Mouse (Mus musculus): Measurements from ENCODE around the gene 1700028J19Rik. TPM values are rescaled to one million over a fixed set of nuclear protein-coding genes. Genes with fewer than 3 reads are reported as not detected.
"Not testable (repeated sequence)": the region's sequence is repeated elsewhere in the genome, so short reads cannot be mapped to it uniquely, and the experiment has no call there.

The 1700028J19Rik gene
- polyA plus RNA-seq, 1 experiment from 2014 or later, result 1.1 TPM

GRCm38 (mm10) chr7:44240712-44241111 is 5.8 kb downstream of the 1700028J19Rik start:
- ATAC-seq (ENCODE audit: low read depth), result peak; percentile 65; the same call in 1 of the 2 replicates
- Histone ChIP-seq H3K9me3 (replicated peaks; ENCODE audit: control insufficient read depth, low read length) (no peaks in the 10 kb centered on the region), H3K4me1 (ENCODE audit: control insufficient read depth, low read depth, low read length) (peaks cover 6% of the 10 kb centered on the region), H3K9ac (ENCODE audit: low read depth, low read length) (no peak overlapping the region), H3K36me3 (ENCODE audit: control insufficient read depth, insufficient read depth) (no peaks in the 10 kb centered on the region), H3K4me2 (ENCODE audit: low read depth, low read length) (no peak overlapping the region), H3K27me3 (ENCODE audit: control insufficient read depth, insufficient read depth, low read depth, low read length) (no peaks in the 10 kb centered on the region), H3K27ac (ENCODE audit: low read length) (no peak overlapping the region), H3K4me3 (ENCODE audit: low read depth, low read length) (no peak overlapping the region)
- 29% methylated on average over 1 of the region's 1 CpGs for WGBS (ENCODE audit: insufficient replicate concordance)

DNA sequence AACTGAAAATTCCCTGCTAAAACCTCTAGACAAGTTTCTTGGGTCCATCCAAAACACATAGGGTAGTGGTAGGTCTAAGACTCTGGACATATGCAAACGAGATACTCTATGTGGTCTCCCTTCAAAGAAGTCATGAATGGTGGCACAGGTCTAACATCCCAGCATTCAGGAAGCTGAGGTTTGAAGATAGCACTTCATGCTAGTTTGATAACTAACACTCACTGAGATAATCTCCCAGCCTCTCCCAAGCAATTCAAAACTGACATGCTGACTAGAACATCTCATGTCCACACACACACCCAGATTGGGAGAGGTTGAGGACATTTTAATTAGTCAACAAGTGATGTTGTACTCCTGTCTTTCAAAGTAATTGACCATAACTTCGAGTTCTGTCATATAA is 6.6 kb downstream of the 1700028J19Rik start:
- no peaks in the 10 kb centered on the region for H3K27me3 ChIP-seq (ENCODE audit: control insufficient read depth, insufficient read depth, low read depth, low read length)
- no peak overlapping the region for H3K27ac ChIP-seq (ENCODE audit: low read length)
- H3K4me1 ChIP-seq (ENCODE audit: control insufficient read depth, low read depth, low read length), result no peaks in the 10 kb centered on the region
- H3K4me3 ChIP-seq (ENCODE audit: low read depth, low read length), result no peak overlapping the region
- no peaks in the 10 kb centered on the region for H3K9me3 ChIP-seq (replicated peaks; ENCODE audit: control insufficient read depth, low read length)
- 20% methylated on average over 2 of the region's 2 CpGs for whole genome bisulfite sequencing (ENCODE audit: insufficient replicate concordance)
- ATAC-seq (ENCODE audit: low read depth), result no peak
- no peak overlapping the region for H3K9ac ChIP-seq (ENCODE audit: low read depth, low read length)
- H3K36me3 ChIP-seq (ENCODE audit: control insufficient read depth, insufficient read depth), result no peaks in the 10 kb centered on the region
- H3K4me2 ChIP-seq (ENCODE audit: low read depth, low read length), result no peak overlapping the region

DNA sequence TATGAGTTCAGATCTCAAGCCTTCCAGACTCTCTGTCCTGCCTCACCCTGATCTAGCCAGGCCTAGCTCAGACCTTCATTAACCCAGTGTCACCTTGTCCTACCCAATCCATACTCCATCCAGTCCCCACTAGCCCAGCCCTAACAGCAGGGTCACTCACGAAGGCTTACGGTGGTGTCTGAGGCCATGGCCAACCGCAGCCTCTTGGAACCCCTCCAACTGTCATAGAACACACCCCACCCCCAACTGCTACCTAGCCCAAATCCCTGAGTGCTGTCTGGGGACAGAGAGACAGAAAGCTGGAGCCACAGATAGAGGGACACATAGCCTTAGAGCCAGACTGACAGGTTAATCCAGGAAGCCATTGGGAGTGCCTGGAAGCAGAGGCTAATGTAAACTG is 10.6 kb downstream of the 1700028J19Rik start, which contains the start of gene Gm36864:
Gm36864 (plus strand) TSS at position 269 of the 400 bp plus-strand sequence.
- H3K4me3 ChIP-seq (ENCODE audit: low read depth, low read length), result no peak within 1 kb of the TSS
- no peaks in the 10 kb centered on the region for H3K36me3 ChIP-seq (ENCODE audit: control insufficient read depth, insufficient read depth)
- no peak within 1 kb of the TSS for H3K4me2 ChIP-seq (ENCODE audit: low read depth, low read length)
- no peaks in the 10 kb centered on the region for H3K4me1 ChIP-seq (ENCODE audit: control insufficient read depth, low read depth, low read length)
- H3K9ac ChIP-seq (ENCODE audit: low read depth, low read length), result no peak within 1 kb of the TSS
- H3K9me3 ChIP-seq (replicated peaks; ENCODE audit: control insufficient read depth, low read length), result no peaks in the 10 kb centered on the region
- no peaks in the 10 kb centered on the region for H3K27me3 ChIP-seq (ENCODE audit: control insufficient read depth, insufficient read depth, low read depth, low read length)
- WGBS (ENCODE audit: insufficient replicate concordance), result 63% methylated on average over 3 of the region's 3 CpGs
- H3K27ac ChIP-seq (ENCODE audit: low read length), result no peak within 1 kb of the TSS
- no peak for ATAC-seq (ENCODE audit: low read depth)

DNA sequence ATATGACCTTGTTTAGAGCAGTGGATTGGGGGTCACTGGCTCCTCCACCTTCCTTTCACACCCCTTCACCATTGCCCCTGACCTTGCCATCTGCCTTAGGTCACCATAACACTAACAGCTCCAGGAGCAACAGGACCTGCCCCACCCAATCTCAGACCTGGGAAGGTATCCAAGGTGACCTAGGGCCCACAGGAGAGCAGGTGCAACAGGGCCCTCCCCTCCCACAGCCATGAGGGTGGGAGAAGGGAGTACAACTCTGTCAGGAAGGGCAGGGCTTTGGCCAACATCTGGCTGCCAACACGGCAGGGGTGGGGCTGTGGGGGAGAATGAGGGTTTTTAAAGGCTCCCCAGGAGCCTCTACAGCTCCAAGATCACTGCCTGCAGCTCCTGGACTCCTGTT is 21.4 kb downstream of the 1700028J19Rik start, which contains the start of gene Klk1:
Klk1 (plus strand) TSS at position 285 of the 400 bp plus-strand sequence.
- Histone ChIP-seq H3K9me3 (replicated peaks; ENCODE audit: control insufficient read depth, low read length) (no peaks in the 10 kb centered on the region), H3K27me3 (ENCODE audit: control insufficient read depth, insufficient read depth, low read depth, low read length) (no peaks in the 10 kb centered on the region), H3K27ac (ENCODE audit: low read length) (no peak within 1 kb of the TSS), H3K4me3 (ENCODE audit: low read depth, low read length) (no peak within 1 kb of the TSS), H3K9ac (ENCODE audit: low read depth, low read length) (no peak within 1 kb of the TSS), H3K4me2 (ENCODE audit: low read depth, low read length) (no peak within 1 kb of the TSS), H3K4me1 (ENCODE audit: control insufficient read depth, low read depth, low read length) (no peaks in the 10 kb centered on the region), H3K36me3 (ENCODE audit: control insufficient read depth, insufficient read depth) (no peaks in the 10 kb centered on the region)
- no peak for ATAC-seq (ENCODE audit: low read depth)
- 26% methylated on average over 1 of the region's 1 CpGs for WGBS (ENCODE audit: insufficient replicate concordance)

DNA sequence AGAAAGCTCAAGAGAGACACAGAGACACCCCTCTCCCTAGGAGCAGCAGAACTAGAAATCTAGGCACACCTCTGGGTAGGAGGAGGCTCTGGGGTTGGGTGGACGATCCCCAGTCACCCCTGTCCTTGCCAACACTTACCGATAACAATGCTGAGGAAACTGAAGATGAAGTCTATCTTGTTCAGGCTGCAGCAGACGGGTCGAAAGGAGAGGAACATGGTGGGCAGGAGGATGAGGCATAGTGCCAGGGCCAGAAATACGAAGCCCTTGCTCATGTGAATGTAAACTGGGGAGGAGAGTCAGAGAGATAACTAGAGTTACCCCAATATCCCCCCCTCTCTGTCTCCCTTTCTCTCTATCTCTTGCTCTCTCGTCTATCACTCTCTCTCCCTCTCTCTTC is 24.2 kb downstream of the 1700028J19Rik start:
- 58% methylated on average over 6 of the region's 6 CpGs for WGBS (ENCODE audit: insufficient replicate concordance)
- not testable (repeated sequence) for H3K4me3 ChIP-seq (ENCODE audit: low read depth, low read length); ATAC-seq (ENCODE audit: low read depth)

DNA sequence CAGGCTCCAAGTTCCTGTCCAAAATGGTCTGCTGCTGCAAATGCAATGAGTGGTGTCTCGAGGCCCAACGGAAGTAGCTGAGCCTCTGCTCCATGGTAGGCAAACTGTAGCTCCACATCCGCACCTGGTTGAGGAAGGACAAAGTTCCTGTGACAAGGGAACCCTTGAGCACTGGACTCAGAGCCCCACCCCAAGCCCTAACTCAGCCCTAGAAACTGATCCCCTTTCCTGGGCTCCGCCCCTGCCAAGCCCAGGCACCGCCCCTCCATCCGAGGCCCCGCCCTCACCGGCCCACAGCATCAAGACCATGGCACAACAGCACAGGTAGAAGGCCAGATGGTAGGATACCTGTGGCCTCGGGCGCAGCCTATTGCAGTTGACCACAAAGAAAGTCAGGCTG is 24.9 kb downstream of the 1700028J19Rik start:
- not testable (repeated sequence) for H3K27me3 ChIP-seq (ENCODE audit: control insufficient read depth, insufficient read depth, low read depth, low read length); H3K4me3 ChIP-seq (ENCODE audit: low read depth, low read length); H3K27ac ChIP-seq (ENCODE audit: low read length); H3K4me1 ChIP-seq (ENCODE audit: control insufficient read depth, low read depth, low read length); H3K9me3 ChIP-seq (replicated peaks; ENCODE audit: control insufficient read depth, low read length); H3K36me3 ChIP-seq (ENCODE audit: control insufficient read depth, insufficient read depth); ATAC-seq (ENCODE audit: low read depth); H3K9ac ChIP-seq (ENCODE audit: low read depth, low read length); H3K4me2 ChIP-seq (ENCODE audit: low read depth, low read length)
- 43% methylated on average over 8 of the region's 10 CpGs for WGBS (ENCODE audit: insufficient replicate concordance)

More for the DNA sequence above, 24.2 kb downstream of the 1700028J19Rik start:
- not testable (repeated sequence) for H3K27ac ChIP-seq (ENCODE audit: low read length); H3K4me1 ChIP-seq (ENCODE audit: control insufficient read depth, low read depth, low read length); H3K9ac ChIP-seq (ENCODE audit: low read depth, low read length); H3K27me3 ChIP-seq (ENCODE audit: control insufficient read depth, insufficient read depth, low read depth, low read length); H3K4me2 ChIP-seq (ENCODE audit: low read depth, low read length); H3K9me3 ChIP-seq (replicated peaks; ENCODE audit: control insufficient read depth, low read length); H3K36me3 ChIP-seq (ENCODE audit: control insufficient read depth, insufficient read depth)

- 37% methylated on average over 1 of the region's 1 CpGs for WGBS (ENCODE audit: insufficient replicate concordance)
- no peak within 1 kb of the TSS for H3K9ac ChIP-seq (ENCODE audit: low read depth, low read length)
- no peak within 1 kb of the TSS for H3K4me2 ChIP-seq (ENCODE audit: low read depth, low read length)
- no peak for ATAC-seq (ENCODE audit: low read depth)
- no peaks in the 10 kb centered on the region for H3K4me1 ChIP-seq (ENCODE audit: control insufficient read depth, low read depth, low read length)
- no peaks in the 10 kb centered on the region for H3K36me3 ChIP-seq (ENCODE audit: control insufficient read depth, insufficient read depth)
- H3K27ac ChIP-seq (ENCODE audit: low read length), result no peak within 1 kb of the TSS
- H3K4me3 ChIP-seq (ENCODE audit: low read depth, low read length), result no peak within 1 kb of the TSS
- H3K9me3 ChIP-seq (replicated peaks; ENCODE audit: control insufficient read depth, low read length), result no peaks in the 10 kb centered on the region
- H3K27me3 ChIP-seq (ENCODE audit: control insufficient read depth, insufficient read depth, low read depth, low read length), result no peaks in the 10 kb centered on the region
Measured at GRCm38 (mm10) chr7:44215645-44216044, 30.9 kb downstream of the 1700028J19Rik start, which contains the start of gene Klk1b5. TSS of gene Klk1b5 (plus strand) at chr7:44215945.

- no peaks in the 10 kb centered on the region for H3K36me3 ChIP-seq (ENCODE audit: control insufficient read depth, insufficient read depth)
- H3K4me2 ChIP-seq (ENCODE audit: low read depth, low read length), result no peak overlapping the region
- H3K27ac ChIP-seq (ENCODE audit: low read length), result no peak overlapping the region
- 53% methylated on average over 3 of the region's 3 CpGs for WGBS (ENCODE audit: insufficient replicate concordance)
- no peaks in the 10 kb centered on the region for H3K4me1 ChIP-seq (ENCODE audit: control insufficient read depth, low read depth, low read length)
- no peaks in the 10 kb centered on the region for H3K27me3 ChIP-seq (ENCODE audit: control insufficient read depth, insufficient read depth, low read depth, low read length)
- no peak for ATAC-seq (ENCODE audit: low read depth)
- H3K4me3 ChIP-seq (ENCODE audit: low read depth, low read length), result no peak overlapping the region
- H3K9ac ChIP-seq (ENCODE audit: low read depth, low read length), result no peak overlapping the region
- no peaks in the 10 kb centered on the region for H3K9me3 ChIP-seq (replicated peaks; ENCODE audit: control insufficient read depth, low read length)
Measured at GRCm38 (mm10) chr7:44208307-44208706, 38.2 kb downstream of the 1700028J19Rik start.

DNA sequence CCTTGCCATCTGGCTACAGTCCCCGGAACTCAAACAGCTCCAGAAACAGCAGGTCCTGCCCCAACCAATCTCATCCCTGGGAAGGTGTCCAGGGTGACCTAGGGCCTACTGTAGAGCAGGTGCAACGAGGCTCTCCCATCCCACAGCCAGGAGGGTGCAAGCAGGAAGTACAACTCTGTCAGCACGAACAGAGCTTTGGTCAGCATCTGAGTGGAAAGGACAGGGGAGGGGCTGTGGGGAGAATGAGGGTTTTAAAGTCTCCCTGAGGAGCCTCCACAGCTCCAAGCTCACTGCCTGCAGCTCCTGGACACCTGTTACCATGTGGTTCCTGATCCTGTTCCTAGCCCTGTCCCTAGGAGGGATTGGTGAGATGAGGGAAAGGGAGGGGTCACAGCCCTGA is 39.4 kb downstream of the 1700028J19Rik start, which contains the start of gene Klk1b4:
Klk1b4 (plus strand) TSS at position 301 of the 400 bp plus-strand sequence.
- not testable (repeated sequence) for H3K27ac ChIP-seq (ENCODE audit: low read length); H3K4me3 ChIP-seq (ENCODE audit: low read depth, low read length); H3K4me2 ChIP-seq (ENCODE audit: low read depth, low read length); H3K9me3 ChIP-seq (replicated peaks; ENCODE audit: control insufficient read depth, low read length); H3K9ac ChIP-seq (ENCODE audit: low read depth, low read length); ATAC-seq (ENCODE audit: low read depth); H3K4me1 ChIP-seq (ENCODE audit: control insufficient read depth, low read depth, low read length); H3K36me3 ChIP-seq (ENCODE audit: control insufficient read depth, insufficient read depth); H3K27me3 ChIP-seq (ENCODE audit: control insufficient read depth, insufficient read depth, low read depth, low read length)
- WGBS (ENCODE audit: insufficient replicate concordance), result 28% methylated on average over 3 of the region's 3 CpGs
